ENCODE assay signal across 1 mouse cellular context in genomic region chr10:79947502-79947901, GRCm38 (mm10).
TF ChIP-seq lines count a peak whose summit lies in the region.

No protein-coding gene starts in this region.

TF ChIP-seq in CH12.LX, 34 proteins besides CTCF, POLR2A, EP300 and RAD21:
- no peak for TF ChIP-seq BHLHE40 (IDR thresholded peaks at IDR 0.05; ENCODE audit: low read depth, low read length)
- TF ChIP-seq TCF12 (IDR thresholded peaks at IDR 0.05; ENCODE audit: low read depth, low read length), result no peak
- TF ChIP-seq TBP (conservative IDR thresholded peaks at IDR 0.05; ENCODE audit: low read depth, low read length), result no peak
- no peak for TF ChIP-seq ETS1 (conservative IDR thresholded peaks at IDR 0.05; ENCODE audit: low read depth, low read length)
- no peak for TF ChIP-seq GABPA (IDR thresholded peaks at IDR 0.05; ENCODE audit: insufficient replicate concordance, low read depth, low read length)
- no peak for TF ChIP-seq RCOR1 (conservative IDR thresholded peaks at IDR 0.05; ENCODE audit: low read depth, low read length)
- TF ChIP-seq JUND (conservative IDR thresholded peaks at IDR 0.05; ENCODE audit: low read depth, low read length), result no peak
- no peak for TF ChIP-seq USF2 (conservative IDR thresholded peaks at IDR 0.05; ENCODE audit: low read depth, low read length)
- no peak for TF ChIP-seq NELFE (IDR thresholded peaks at IDR 0.05; ENCODE audit: low read depth, low read length)
- no peak for TF ChIP-seq MAFK (IDR thresholded peaks at IDR 0.05; ENCODE audit: insufficient replicate concordance, low read length)
- TF ChIP-seq NRF1 (IDR thresholded peaks at IDR 0.05; ENCODE audit: low read depth, low read length), result no peak
- TF ChIP-seq ZC3H11A (IDR thresholded peaks at IDR 0.05; ENCODE audit: low read depth, low read length), result no peak
TF ChIP-seq in CH12.LX: peak in this region for 0.
